Comparison of ENCODE assay signal across 24 mouse cellular contexts in the genomic region with DNA sequence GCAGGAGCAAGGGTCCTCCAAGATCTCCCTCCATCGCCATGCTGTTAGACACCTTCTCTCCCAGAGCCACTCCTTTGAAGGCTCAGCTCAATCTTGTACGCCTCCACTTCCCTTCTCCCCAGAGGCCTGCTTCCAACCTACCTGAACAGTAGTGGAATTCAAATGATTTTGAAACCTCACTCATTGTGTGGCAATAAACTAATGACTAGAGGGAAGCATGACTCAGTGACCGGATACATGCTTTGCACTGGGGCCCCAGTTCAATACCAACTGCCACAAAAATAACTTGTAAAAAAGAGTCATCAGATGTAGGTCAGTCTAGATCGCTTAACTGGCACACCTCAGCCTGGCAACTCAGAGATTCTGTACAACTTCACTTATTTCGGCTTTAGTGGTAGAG. TPM values are rescaled to one million over a fixed set of nuclear protein-coding genes. Genes with fewer than 3 reads are reported as not detected.
DNase-seq lines count a peak whose midpoint lies in the region; ATAC-seq lines count a peak whose summit lies in the region.
"Had no signal": no experiment of that assay in that cellular context is flagged by ENCODE, and none has a peak within 500 bp of the region (broad histone marks: within the 10 kb centered on the region; RNA-seq: fewer than 3 reads in every experiment).

No protein-coding gene starts in this region.

- no peak for DNase-seq in midbrain, embryonic 14.5 days
- no peak for DNase-seq in Muller cell, postnatal 12 days (ENCODE audit: inconsistent ontology term)
- DNase-seq: adrenal gland, adult 2 months; cerebellum, adult 18-20 months; cerebellum, postnatal 14 days; forebrain, postnatal 0 days; kidney, adult 8-10 months; kidney, postnatal 14 days; layer of hippocampus, postnatal 36 days; liver, embryonic 13.5 days; lung, postnatal 10 days; right cerebral cortex, postnatal 14 days; thymus, postnatal 14 days had no signal

- H3K27ac ChIP-seq in hindbrain, embryonic 15.5 days (replicated peaks) = no peak overlapping the region
- no peak overlapping the region for H3K27ac ChIP-seq in hindbrain, embryonic 12.5 days
- no peak overlapping the region for H3K27ac ChIP-seq in midbrain, embryonic 16.5 days (ENCODE audit: low read length)
- H3K27ac ChIP-seq in midbrain, embryonic 14.5 days (replicated peaks; ENCODE audit: low read depth, low read length) = no peak overlapping the region
- H3K27ac ChIP-seq in neural tube, embryonic 15.5 days (replicated peaks) = no peak overlapping the region
- H3K27ac ChIP-seq: forebrain, embryonic 10.5 days; heart, embryonic 10.5 days; liver, embryonic 13.5 days; midbrain, embryonic 15.5 days; stomach, postnatal 0 days had no signal

- no peak overlapping the region for H3K4me3 ChIP-seq in hindbrain, embryonic 15.5 days
- H3K4me3 ChIP-seq in hindbrain, embryonic 12.5 days = no peak overlapping the region
- H3K4me3 ChIP-seq in midbrain, embryonic 16.5 days (ENCODE audit: low read depth, low read length) = no peak overlapping the region
- H3K4me3 ChIP-seq in midbrain, embryonic 14.5 days (replicated peaks; ENCODE audit: low read depth, low read length) = no peak overlapping the region
- H3K4me3 ChIP-seq in neural tube, embryonic 15.5 days (replicated peaks) = no peak overlapping the region
- H3K4me3 ChIP-seq: forebrain, embryonic 10.5 days; heart, embryonic 10.5 days; liver, embryonic 13.5 days had no signal

- no peak overlapping the region for H3K9ac ChIP-seq in hindbrain, embryonic 15.5 days
- H3K9ac ChIP-seq in hindbrain, embryonic 12.5 days = no peak overlapping the region
- no peak overlapping the region for H3K9ac ChIP-seq in midbrain, embryonic 16.5 days (ENCODE audit: low read depth, low read length)
- no peak overlapping the region for H3K9ac ChIP-seq in midbrain, embryonic 14.5 days (replicated peaks; ENCODE audit: low read length)
- no peak overlapping the region for H3K9ac ChIP-seq in neural tube, embryonic 15.5 days (replicated peaks)
- H3K9ac ChIP-seq: forebrain, postnatal 0 days; liver, embryonic 13.5 days; midbrain, embryonic 15.5 days had no signal

- ATAC-seq in hindbrain, embryonic 15.5 days (ENCODE audit: low FRiP score, low read depth) = no peak
- ATAC-seq in hindbrain, embryonic 12.5 days (ENCODE audit: low FRiP score) = no peak
- no peak for ATAC-seq in midbrain, embryonic 16.5 days
- ATAC-seq in midbrain, embryonic 14.5 days (ENCODE audit: low FRiP score, low TSS enrichment) = no peak
- ATAC-seq in granulocyte monocyte progenitor cell, adult 5-6 weeks (replicated peaks; ENCODE audit: poor library complexity, severe bottlenecking) = peak; percentile 61
- ATAC-seq in neural tube, embryonic 15.5 days (ENCODE audit: low FRiP score) = no peak
- ATAC-seq in frontal cortex, adult (ENCODE audit: low TSS enrichment) = no peak
- ATAC-seq: midbrain, embryonic 15.5 days; Patski had no signal

- H3K27me3 ChIP-seq in hindbrain, embryonic 15.5 days = no peaks in the 10 kb centered on the region
- H3K27me3 ChIP-seq in hindbrain, embryonic 12.5 days = no peaks in the 10 kb centered on the region
- no peaks in the 10 kb centered on the region for H3K27me3 ChIP-seq in midbrain, embryonic 16.5 days (ENCODE audit: control insufficient read depth, insufficient read depth, low read depth, low read length)
- no peaks in the 10 kb centered on the region for H3K27me3 ChIP-seq in midbrain, embryonic 14.5 days (ENCODE audit: control insufficient read depth, insufficient read depth, low read length)
- H3K27me3 ChIP-seq in neural tube, embryonic 15.5 days (replicated peaks) = no peaks in the 10 kb centered on the region
- H3K27me3 ChIP-seq: midbrain, embryonic 15.5 days; Patski had no signal

- no peaks in the 10 kb centered on the region for H3K36me3 ChIP-seq in hindbrain, embryonic 15.5 days
- no peaks in the 10 kb centered on the region for H3K36me3 ChIP-seq in hindbrain, embryonic 12.5 days
- H3K36me3 ChIP-seq in midbrain, embryonic 16.5 days (ENCODE audit: control insufficient read depth, insufficient read depth, low read length) = no peaks in the 10 kb centered on the region
- no peaks in the 10 kb centered on the region for H3K36me3 ChIP-seq in midbrain, embryonic 14.5 days (ENCODE audit: control insufficient read depth, insufficient read depth, low read length)
- H3K36me3 ChIP-seq in neural tube, embryonic 15.5 days = no peaks in the 10 kb centered on the region
- H3K36me3 ChIP-seq: forebrain, embryonic 10.5 days; heart, embryonic 10.5 days; liver, embryonic 13.5 days; midbrain, embryonic 15.5 days had no signal

- no peaks in the 10 kb centered on the region for H3K9me3 ChIP-seq in hindbrain, embryonic 15.5 days
- no peaks in the 10 kb centered on the region for H3K9me3 ChIP-seq in hindbrain, embryonic 12.5 days (replicated peaks)
- H3K9me3 ChIP-seq in midbrain, embryonic 16.5 days (replicated peaks; ENCODE audit: control insufficient read depth, low read length, poor library complexity, severe bottlenecking) = no peaks in the 10 kb centered on the region
- no peaks in the 10 kb centered on the region for H3K9me3 ChIP-seq in midbrain, embryonic 14.5 days (ENCODE audit: control insufficient read depth, low read length)
- H3K9me3 ChIP-seq in neural tube, embryonic 15.5 days (replicated peaks) = no peaks in the 10 kb centered on the region
- H3K9me3 ChIP-seq: forebrain, embryonic 10.5 days; heart, embryonic 10.5 days; liver, embryonic 13.5 days; midbrain, embryonic 15.5 days had no signal

- peaks cover 34% of the 10 kb centered on the region for H3K4me1 ChIP-seq in hindbrain, embryonic 15.5 days (replicated peaks)
- peaks cover 16% of the 10 kb centered on the region for H3K4me1 ChIP-seq in hindbrain, embryonic 12.5 days
- peaks cover 22% of the 10 kb centered on the region for H3K4me1 ChIP-seq in midbrain, embryonic 16.5 days (ENCODE audit: control insufficient read depth, insufficient read depth, low read length)
- H3K4me1 ChIP-seq in midbrain, embryonic 14.5 days (ENCODE audit: control insufficient read depth, insufficient read depth, low read length) = peaks cover 18% of the 10 kb centered on the region
- peaks cover 29% of the 10 kb centered on the region for H3K4me1 ChIP-seq in neural tube, embryonic 15.5 days

- H3K4me2 ChIP-seq in hindbrain, embryonic 15.5 days = peak overlapping the region; percentile 84; the same call in 1 of the 2 replicates
- H3K4me2 ChIP-seq in hindbrain, embryonic 12.5 days (replicated peaks) = no peak overlapping the region
- peak overlapping the region; percentile 34 for H3K4me2 ChIP-seq in midbrain, embryonic 16.5 days (ENCODE audit: low read length)
- H3K4me2 ChIP-seq in midbrain, embryonic 14.5 days (ENCODE audit: low read length) = no peak overlapping the region
- peak overlapping the region; percentile 59 for H3K4me2 ChIP-seq in neural tube, embryonic 15.5 days
- H3K4me2 ChIP-seq: liver, embryonic 13.5 days had no signal

- 93% methylated on average over 5 of the region's 5 CpGs for WGBS in hindbrain, embryonic 15.5 days
- 94% methylated on average over 5 of the region's 5 CpGs for WGBS in hindbrain, embryonic 12.5 days
- 93% methylated on average over 5 of the region's 5 CpGs for whole genome bisulfite sequencing in midbrain, embryonic 16.5 days
- WGBS in midbrain, embryonic 14.5 days = 96% methylated on average over 5 of the region's 5 CpGs
- 92% methylated on average over 5 of the region's 5 CpGs for WGBS in neural tube, embryonic 15.5 days

RNA-seq across cellular contexts. Expression of a gene that starts 26.3 kb away (rescaled TPM):
- 65.9 and 67.6 TPM in 2 replicates for polyA plus RNA-seq in hindbrain, embryonic 15.5 days (2015; fragmentation: Nextera tagmentation; extraction: Ambion mirVana)
- polyA plus RNA-seq in hindbrain, embryonic 12.5 days (2016; fragmentation: Nextera tagmentation; extraction: Ambion mirVana) = 34.2 and 40.8 TPM in 2 replicates
- 73.9 and 76.0 TPM in 2 replicates for polyA plus RNA-seq in midbrain, embryonic 16.5 days (2015; fragmentation: Nextera tagmentation; extraction: Ambion mirVana)
- polyA plus RNA-seq in midbrain, embryonic 14.5 days (2014; fragmentation: Nextera tagmentation; extraction: Ambion mirVana) = 82.6 and 84.2 TPM in 2 replicates
- total RNA-seq in granulocyte monocyte progenitor cell, adult 5-6 weeks (2014; fragmentation: Nextera tagmentation) = 31.0 and 68.9 TPM in 2 replicates
- 56.4 and 67.5 TPM in 2 replicates for total RNA-seq in granulocyte monocyte progenitor cell, adult 5-6 weeks (2017)
- polyA plus RNA-seq in neural tube, embryonic 15.5 days (2015; fragmentation: Nextera tagmentation; extraction: Ambion mirVana) = 67.4 and 72.5 TPM in 2 replicates

RNA-seq across cellular contexts. Expression of a gene that starts 26.3 kb away (rescaled TPM):
- 120 and 126 TPM in 2 replicates for polyA plus RNA-seq in hindbrain, embryonic 15.5 days (2015; fragmentation: Nextera tagmentation; extraction: Ambion mirVana)
- polyA plus RNA-seq in hindbrain, embryonic 12.5 days (2016; fragmentation: Nextera tagmentation; extraction: Ambion mirVana) = 108 and 143 TPM in 2 replicates
- 148 and 165 TPM in 2 replicates for polyA plus RNA-seq in midbrain, embryonic 16.5 days (2015; fragmentation: Nextera tagmentation; extraction: Ambion mirVana)
- 153 and 173 TPM in 2 replicates for polyA plus RNA-seq in midbrain, embryonic 14.5 days (2014; fragmentation: Nextera tagmentation; extraction: Ambion mirVana)
- 76.3 and 98.6 TPM in 2 replicates for total RNA-seq in granulocyte monocyte progenitor cell, adult 5-6 weeks (2014; fragmentation: Nextera tagmentation)
- 29.1 and 53.0 TPM in 2 replicates for total RNA-seq in granulocyte monocyte progenitor cell, adult 5-6 weeks (2017)
- 123 and 131 TPM in 2 replicates for polyA plus RNA-seq in neural tube, embryonic 15.5 days (2015; fragmentation: Nextera tagmentation; extraction: Ambion mirVana)

Comparison
In these comparisons a context has a peak if more than half of its experiments do, and no peak if none do; other contexts are left out.
1. H3K4me2 ChIP-seq: peak in hindbrain, embryonic 15.5 days (single experiment), midbrain, embryonic 16.5 days (single experiment) and neural tube, embryonic 15.5 days (single experiment); none in hindbrain, embryonic 12.5 days (single experiment) and midbrain, embryonic 14.5 days (single experiment).